Comparison of ENCODE assay signal across 28 mouse cellular contexts in genomic region chr10:97718021-97718420, GRCm38 (mm10). TPM values are rescaled to one million over a fixed set of nuclear protein-coding genes. Genes with fewer than 3 reads are reported as not detected.
DNase-seq lines count a peak whose midpoint lies in the region; ATAC-seq lines count a peak whose summit lies in the region.
"Had no signal": no experiment of that assay in that cellular context is flagged by ENCODE, and none has a peak within 500 bp of the region (broad histone marks: within the 10 kb centered on the region; RNA-seq: fewer than 3 reads in every experiment).

No protein-coding gene starts in this region.

- no peaks in the 10 kb centered on the region for H3K9me3 ChIP-seq in forebrain, embryonic 16.5 days (ENCODE audit: control insufficient read depth, low read length)
- H3K9me3 ChIP-seq in forebrain, embryonic 10.5 days, result no peaks in the 10 kb centered on the region
- H3K9me3 ChIP-seq: embryonic facial prominence, embryonic 12.5 days; heart, embryonic 15.5 days; hindbrain, embryonic 13.5 days had no signal

- no peak for DNase-seq in forebrain, embryonic 10.5 days (ENCODE audit: extremely low spot score, low spot score)
- DNase-seq in layer of hippocampus, adult 9-11 months, result peak; percentile 35
- no peak for DNase-seq in layer of hippocampus, postnatal 36 days
- peak; percentile 68 for DNase-seq in brain, adult 2 months (ENCODE audit: low read depth, low spot score)
- DNase-seq in telencephalon, adult 2 months (ENCODE audit: low read depth, low spot score), result peak; percentile 71
- DNase-seq: adrenal gland, adult 2 months; adrenal gland, postnatal 25 days; cerebellum, adult 11 months; cerebellum, adult 8-10 months; cerebellum, postnatal 14 days; gastrocnemius, postnatal 14 days; heart, adult 2 months; heart, postnatal 14 days had no signal

- ATAC-seq in forebrain, embryonic 16.5 days, result 0 out of 2 replicates have a peak, but pooled peaks have one; percentile 47
- ATAC-seq: activated CD4-positive, CD25-positive, alpha-beta regulatory T cell, adult 4 months; hindbrain, postnatal 0 days; Patski had no signal

- no peaks in the 10 kb centered on the region for H3K36me3 ChIP-seq in forebrain, embryonic 16.5 days (ENCODE audit: control insufficient read depth, insufficient read depth)
- H3K36me3 ChIP-seq in forebrain, embryonic 10.5 days (replicated peaks), result no peaks in the 10 kb centered on the region
- H3K36me3 ChIP-seq: embryonic facial prominence, embryonic 12.5 days; heart, embryonic 15.5 days; hindbrain, embryonic 13.5 days had no signal

- no peaks in the 10 kb centered on the region for H3K27me3 ChIP-seq in forebrain, embryonic 16.5 days (replicated peaks; ENCODE audit: control insufficient read depth, insufficient read depth, low read length)
- H3K27me3 ChIP-seq in forebrain, embryonic 10.5 days (ENCODE audit: poor library complexity, severe bottlenecking), result no peaks in the 10 kb centered on the region
- H3K27me3 ChIP-seq: CH12.LX; embryonic facial prominence, embryonic 12.5 days; heart, embryonic 15.5 days; hindbrain, embryonic 13.5 days had no signal

- H3K9ac ChIP-seq in forebrain, embryonic 16.5 days (replicated peaks; ENCODE audit: low read depth, low read length), result no peak overlapping the region
- H3K9ac ChIP-seq: embryonic facial prominence, embryonic 12.5 days; heart, embryonic 15.5 days; hindbrain, embryonic 13.5 days had no signal

- H3K4me3 ChIP-seq in forebrain, embryonic 16.5 days (replicated peaks; ENCODE audit: low read length), result no peak overlapping the region
- H3K4me3 ChIP-seq in forebrain, embryonic 10.5 days, result no peak overlapping the region
- H3K4me3 ChIP-seq: embryonic facial prominence, embryonic 12.5 days; heart, adult 2 months; heart, embryonic 15.5 days; hindbrain, embryonic 13.5 days had no signal

- WGBS in forebrain, embryonic 16.5 days, result 71% methylated on average over 2 of the region's 2 CpGs
- WGBS in forebrain, embryonic 10.5 days, result 82% methylated on average over 2 of the region's 2 CpGs

- no peak overlapping the region for H3K4me2 ChIP-seq in forebrain, embryonic 16.5 days (ENCODE audit: low read length)
- H3K4me2 ChIP-seq: embryonic facial prominence, embryonic 12.5 days; heart, embryonic 11.5 days; heart, embryonic 15.5 days; hindbrain, embryonic 13.5 days had no signal

- peaks cover 8% of the 10 kb centered on the region; the same call in 1 of the 2 replicates for H3K4me1 ChIP-seq in forebrain, embryonic 16.5 days (replicated peaks; ENCODE audit: control insufficient read depth, insufficient read depth, low read length)
- H3K4me1 ChIP-seq in forebrain, embryonic 10.5 days, result no peaks in the 10 kb centered on the region
- H3K4me1 ChIP-seq: embryonic facial prominence, embryonic 12.5 days; hindbrain, embryonic 13.5 days had no signal

- H3K27ac ChIP-seq in forebrain, embryonic 16.5 days (ENCODE audit: low read length), result no peak overlapping the region
- H3K27ac ChIP-seq in forebrain, embryonic 10.5 days, result no peak overlapping the region
- H3K27ac ChIP-seq: embryonic facial prominence, embryonic 12.5 days; heart, adult 2 months; heart, embryonic 15.5 days; hindbrain, embryonic 13.5 days; hindbrain, postnatal 0 days had no signal

RNA-seq across cellular contexts. Expression of gene C030005K15Rik, which starts 8.5 kb away (rescaled TPM):
- not detected in 2 replicates for polyA plus RNA-seq in forebrain, embryonic 16.5 days (2015; fragmentation: Nextera tagmentation; extraction: Ambion mirVana)
- not detected in 2 replicates for polyA plus RNA-seq in forebrain, embryonic 10.5 days (2016; fragmentation: Nextera tagmentation; extraction: Ambion mirVana)
- under 1 TPM; 0.40 to 0.42 TPM for total RNA-seq in layer of hippocampus, postnatal 36 days (2021)
- total RNA-seq: adrenal gland, adult 2 months; adrenal gland, postnatal 25 days; CH12.LX; gastrocnemius, adult 18-20 months; gastrocnemius, postnatal 14 days; heart, adult 2 months; heart, postnatal 14 days; hematopoietic stem cell, adult 5-6 weeks; hindbrain, postnatal 0 days had no signal
- polyA plus RNA-seq: activated CD4-positive, CD25-positive, alpha-beta regulatory T cell, adult 4 months; adrenal gland, adult 2 months; embryonic facial prominence, embryonic 12.5 days; gonadal fat pad, adult 2 months; heart, adult 2 months; heart, embryonic 11.5 days; heart, embryonic 15.5 days; hindbrain, embryonic 13.5 days; hindbrain, postnatal 0 days; intestine, embryonic 14.5 days; Patski had no signal

RNA-seq across cellular contexts. Expression of gene Ccer1, which starts 25.2 kb away (rescaled TPM):
- not detected in 2 replicates for polyA plus RNA-seq in forebrain, embryonic 16.5 days (2015; fragmentation: Nextera tagmentation; extraction: Ambion mirVana)
- not detected in 2 replicates for polyA plus RNA-seq in forebrain, embryonic 10.5 days (2016; fragmentation: Nextera tagmentation; extraction: Ambion mirVana)
- not detected for total RNA-seq in layer of hippocampus, postnatal 36 days (2021)
- total RNA-seq: adrenal gland, adult 2 months; adrenal gland, postnatal 25 days; CH12.LX; gastrocnemius, adult 18-20 months; gastrocnemius, postnatal 14 days; heart, adult 2 months; heart, postnatal 14 days; hematopoietic stem cell, adult 5-6 weeks; hindbrain, postnatal 0 days had no signal
- polyA plus RNA-seq: adrenal gland, adult 2 months; cortical plate, adult 2 months; embryonic facial prominence, embryonic 12.5 days; frontal cortex, adult 2 months; heart, adult 2 months; heart, embryonic 11.5 days; heart, embryonic 15.5 days; hindbrain, embryonic 13.5 days; hindbrain, postnatal 0 days; intestine, embryonic 14.5 days; Patski had no signal

Comparison
In these comparisons a context has a peak if more than half of its experiments do, and no peak if none do; other contexts are left out.
1. DNase-seq: peak in layer of hippocampus, adult 9-11 months (single experiment), brain, adult 2 months (single experiment) and telencephalon, adult 2 months (single experiment); none in forebrain, embryonic 10.5 days (single experiment) and layer of hippocampus, postnatal 36 days (0 of 2).